Mouse (Mus musculus): ENCODE data around the gene Ccdc188.

Gene Ccdc188

DNA sequence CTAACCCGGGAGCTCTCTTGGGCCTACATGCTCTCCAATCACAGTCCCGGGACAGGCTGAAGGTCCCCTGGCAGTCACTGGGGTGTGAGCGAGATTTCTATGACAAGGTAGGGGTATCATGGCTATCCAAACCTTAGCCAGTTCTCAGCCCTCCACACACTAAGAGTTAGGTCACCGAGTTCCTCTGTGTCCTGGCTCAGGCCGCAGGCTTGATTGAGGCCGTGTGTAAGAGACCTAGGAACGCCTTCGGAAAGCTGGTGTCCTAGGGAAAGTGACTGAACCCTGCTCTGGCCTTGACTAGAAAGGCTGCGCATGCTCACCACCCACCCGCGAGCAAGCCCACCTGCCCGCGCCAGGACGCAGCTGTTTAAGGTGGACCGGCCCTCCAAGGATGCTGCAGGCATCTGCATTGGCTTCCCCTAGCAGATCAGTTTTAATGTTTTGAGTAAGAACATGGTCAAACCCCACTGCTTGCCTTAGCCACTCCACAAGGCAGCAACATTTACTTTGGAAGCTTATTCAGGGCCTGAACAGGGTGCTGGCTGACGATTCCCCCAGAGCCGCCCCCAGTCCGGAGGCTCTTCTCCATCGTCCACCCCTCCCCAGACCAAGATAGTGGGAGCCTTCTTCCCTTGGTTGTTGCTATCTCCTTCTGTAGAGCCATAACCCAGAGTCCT, 17.8 kb downstream of the Ccdc188 start:
- peak; percentile 67 for DNase-seq (ENCODE audit: low spot score)

DNA sequence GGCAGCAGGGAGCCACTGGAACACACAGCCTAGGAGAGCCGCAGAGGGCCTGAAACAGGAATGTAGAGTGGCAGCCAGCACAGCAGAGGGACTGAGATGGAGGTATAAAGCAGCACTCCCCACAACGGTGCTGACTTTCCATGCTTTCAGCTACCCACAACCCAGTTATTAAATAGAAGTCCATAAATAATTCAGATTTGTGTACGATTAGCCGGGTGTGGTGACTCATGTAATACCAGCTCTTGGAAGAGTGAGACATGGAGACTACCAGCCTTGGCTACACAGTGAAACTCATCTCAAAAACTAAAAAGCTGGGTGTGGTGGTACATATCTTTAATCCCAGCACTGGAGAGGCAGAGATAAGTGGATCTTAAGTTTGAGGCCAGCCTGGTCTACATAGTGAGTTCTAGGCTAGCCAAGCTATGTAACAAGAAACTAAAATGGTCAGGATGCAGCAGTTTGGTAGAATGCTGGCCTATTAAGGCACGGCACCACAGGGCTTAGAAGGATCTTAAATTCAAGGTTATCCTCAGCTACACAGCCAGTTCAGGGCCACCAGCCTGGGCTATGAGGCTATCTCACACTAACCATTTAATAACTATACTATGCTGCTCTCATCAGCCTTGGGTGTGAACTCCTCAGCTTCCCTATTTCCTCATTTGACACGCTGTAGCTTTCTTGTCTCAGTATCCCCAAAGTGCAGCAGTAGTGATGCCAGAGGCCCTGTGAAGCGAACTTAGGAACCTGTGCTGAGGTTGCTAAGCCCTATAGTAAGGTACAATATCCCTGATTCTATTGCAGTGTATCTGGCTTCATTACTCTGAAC, 19.2 kb downstream of the Ccdc188 start:
- peak; percentile 31 for DNase-seq (ENCODE audit: low spot score)

DNA sequence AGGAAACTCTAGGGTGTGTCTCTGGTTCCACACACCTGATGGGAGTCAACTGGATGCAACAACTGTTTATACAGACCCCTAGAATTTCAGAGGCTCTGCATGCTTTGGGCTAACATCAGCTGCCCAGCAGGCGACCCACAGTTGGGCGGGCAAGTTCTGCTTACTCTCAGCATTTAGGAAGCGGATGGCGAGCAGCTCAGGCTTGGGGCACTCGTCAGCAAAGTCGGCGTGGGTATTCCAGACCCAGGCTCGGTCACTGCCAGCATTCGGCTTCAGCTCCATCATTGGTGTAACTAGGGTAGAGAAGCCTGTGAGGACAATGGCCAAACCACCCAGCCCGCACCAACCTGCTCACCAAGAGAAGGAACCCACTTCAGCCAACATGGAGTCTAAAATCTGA, 23.9 kb downstream of the Ccdc188 start:
- DNase-seq (ENCODE audit: low spot score) = no peak

DNA sequence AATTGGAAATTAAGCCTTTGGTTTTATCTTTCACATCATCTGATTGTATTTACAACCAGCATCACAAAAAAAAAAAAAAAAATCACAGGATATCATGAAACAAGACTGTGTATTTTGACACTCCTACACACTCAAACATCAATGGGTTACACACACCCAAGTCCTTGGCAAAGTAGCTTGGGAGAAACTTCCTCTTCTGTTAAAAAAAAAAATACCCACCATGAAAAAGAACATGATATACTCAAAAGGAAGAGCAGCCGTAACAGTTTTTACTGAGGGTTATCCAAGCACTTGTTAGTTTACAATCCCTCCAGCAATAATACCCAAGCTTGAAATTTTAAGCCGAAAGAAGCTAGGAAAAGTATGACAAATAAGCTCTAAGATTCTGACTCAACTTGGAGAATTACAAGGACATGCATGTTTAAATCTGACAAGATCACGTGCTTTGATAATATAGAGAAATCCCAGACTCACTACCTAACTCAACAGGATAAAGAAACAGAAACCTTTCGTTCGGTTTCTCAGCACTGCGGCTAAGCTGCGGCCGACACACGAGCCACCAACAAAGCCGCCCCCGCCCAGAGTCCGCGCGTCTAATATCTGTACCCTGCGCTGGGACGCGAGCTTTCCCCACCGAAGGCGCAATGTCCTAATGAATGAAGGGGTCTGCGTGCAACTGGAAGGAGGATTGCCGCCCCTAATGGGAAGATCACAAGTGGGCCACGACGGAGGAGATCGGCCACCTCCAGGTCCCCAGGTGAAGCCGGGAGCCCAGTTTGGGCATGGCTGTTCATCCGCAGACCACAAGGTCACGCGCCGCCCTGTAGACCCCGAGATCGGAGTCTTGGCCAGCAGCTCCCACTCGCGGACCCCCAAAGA, 30.1 kb downstream of the Ccdc188 start:
- DNase-seq (ENCODE audit: low spot score) = peak; percentile 55

DNA sequence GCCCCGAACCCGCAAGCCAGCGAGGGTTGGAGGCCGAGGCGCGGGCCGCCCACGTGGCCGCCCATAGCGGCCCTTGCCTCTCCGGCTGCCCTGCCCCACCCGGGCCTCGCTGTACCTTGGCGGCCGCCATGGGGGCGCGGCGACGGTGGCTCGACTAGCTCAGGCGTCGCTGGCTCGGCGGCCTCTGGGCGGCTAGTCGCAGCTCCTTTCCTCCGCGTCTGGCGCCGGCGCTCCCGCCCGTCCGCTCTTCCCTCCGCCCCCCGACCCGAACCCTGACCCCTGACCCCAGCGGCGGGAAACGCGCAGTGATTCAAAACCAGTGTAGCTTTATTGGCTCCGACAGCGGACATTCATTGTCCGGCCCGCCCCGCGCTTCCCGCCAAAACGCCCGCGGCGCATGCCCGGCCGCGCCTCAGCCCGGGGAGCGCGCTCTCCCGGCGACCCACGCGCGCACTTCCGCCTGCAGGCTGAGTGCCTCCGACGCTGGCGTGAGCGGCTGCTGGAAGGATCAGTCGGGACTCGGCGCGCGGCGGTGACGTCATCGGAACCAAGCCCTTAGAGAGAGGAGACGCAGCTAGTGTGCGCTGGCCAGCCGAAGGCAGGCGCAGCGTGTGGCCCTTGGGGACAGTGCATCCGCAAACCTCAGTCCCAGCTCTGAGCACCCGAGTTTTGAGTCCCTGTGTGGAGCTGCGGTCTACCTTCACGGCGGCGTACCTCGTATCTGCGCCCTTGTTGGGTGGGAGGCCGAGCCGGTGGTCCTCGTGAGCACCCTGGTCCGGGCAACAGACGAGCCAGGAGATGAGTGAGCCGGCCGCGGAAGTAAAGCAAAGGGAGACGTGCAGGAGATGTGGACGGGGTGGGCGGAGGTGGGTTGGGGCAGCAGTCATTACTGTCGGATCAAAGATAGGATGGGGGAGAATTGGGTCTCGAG, 31.0 kb downstream of the Ccdc188 start, which contains the start of the genes Trmt2a and Ranbp1:
Gene Trmt2a, plus strand, starts transcription at position 247 of the 931 bp plus-strand sequence.
Gene Ranbp1, minus strand, starts transcription at position 300 of the 931 bp plus-strand sequence.
- peak; percentile 98 for DNase-seq (ENCODE audit: low spot score)

DNA sequence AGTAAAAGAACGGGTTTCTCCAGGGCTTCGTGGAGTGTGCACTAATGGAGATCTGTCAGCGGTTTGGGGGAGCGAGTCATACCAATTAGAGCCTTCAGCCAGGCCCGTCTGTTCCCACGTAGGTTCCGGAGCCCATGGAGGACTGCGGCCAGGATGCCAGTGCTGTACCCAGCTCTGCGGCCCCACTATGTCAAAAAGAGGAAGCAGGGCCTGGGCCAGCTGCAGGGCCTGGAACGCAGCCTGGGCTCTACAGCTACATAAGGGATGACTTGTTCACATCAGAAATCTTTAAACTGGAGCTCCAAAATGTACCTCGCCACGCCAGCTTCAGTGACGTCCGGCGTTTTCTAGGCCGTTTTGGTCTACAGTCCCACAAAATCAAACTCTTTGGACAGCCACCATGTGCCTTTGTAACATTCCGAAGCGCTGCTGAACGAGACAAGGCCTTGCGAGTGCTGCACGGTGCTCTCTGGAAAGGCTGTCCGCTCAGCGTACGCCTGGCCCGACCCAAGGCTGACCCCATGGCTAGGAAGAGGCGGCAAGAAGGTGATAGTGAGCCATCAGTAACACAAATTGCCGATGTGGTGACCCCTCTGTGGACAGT, 31.8 kb downstream of the Ccdc188 start:
- peak; percentile 49 for DNase-seq (ENCODE audit: low spot score)

DNA sequence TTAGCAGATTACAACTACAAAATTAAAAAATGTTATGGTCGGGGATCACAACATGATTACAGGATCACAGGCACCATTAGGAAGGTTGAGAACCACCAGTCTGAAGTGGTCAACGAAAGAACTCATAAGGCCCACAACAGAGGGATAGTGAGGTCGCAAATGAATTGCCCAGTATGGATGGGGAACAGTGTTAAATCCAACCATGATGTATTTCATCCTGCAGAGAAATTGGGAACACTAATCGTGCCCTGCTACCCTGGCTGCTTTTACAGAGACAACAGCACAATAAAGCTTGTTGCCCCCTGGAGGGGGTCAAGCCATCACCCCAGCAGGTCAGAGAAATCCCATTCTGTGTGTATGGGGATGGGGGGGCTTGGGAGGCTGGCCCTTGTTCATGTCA, 32.6 kb downstream of the Ccdc188 start:
- DNase-seq (ENCODE audit: low spot score) = no peak

DNA sequence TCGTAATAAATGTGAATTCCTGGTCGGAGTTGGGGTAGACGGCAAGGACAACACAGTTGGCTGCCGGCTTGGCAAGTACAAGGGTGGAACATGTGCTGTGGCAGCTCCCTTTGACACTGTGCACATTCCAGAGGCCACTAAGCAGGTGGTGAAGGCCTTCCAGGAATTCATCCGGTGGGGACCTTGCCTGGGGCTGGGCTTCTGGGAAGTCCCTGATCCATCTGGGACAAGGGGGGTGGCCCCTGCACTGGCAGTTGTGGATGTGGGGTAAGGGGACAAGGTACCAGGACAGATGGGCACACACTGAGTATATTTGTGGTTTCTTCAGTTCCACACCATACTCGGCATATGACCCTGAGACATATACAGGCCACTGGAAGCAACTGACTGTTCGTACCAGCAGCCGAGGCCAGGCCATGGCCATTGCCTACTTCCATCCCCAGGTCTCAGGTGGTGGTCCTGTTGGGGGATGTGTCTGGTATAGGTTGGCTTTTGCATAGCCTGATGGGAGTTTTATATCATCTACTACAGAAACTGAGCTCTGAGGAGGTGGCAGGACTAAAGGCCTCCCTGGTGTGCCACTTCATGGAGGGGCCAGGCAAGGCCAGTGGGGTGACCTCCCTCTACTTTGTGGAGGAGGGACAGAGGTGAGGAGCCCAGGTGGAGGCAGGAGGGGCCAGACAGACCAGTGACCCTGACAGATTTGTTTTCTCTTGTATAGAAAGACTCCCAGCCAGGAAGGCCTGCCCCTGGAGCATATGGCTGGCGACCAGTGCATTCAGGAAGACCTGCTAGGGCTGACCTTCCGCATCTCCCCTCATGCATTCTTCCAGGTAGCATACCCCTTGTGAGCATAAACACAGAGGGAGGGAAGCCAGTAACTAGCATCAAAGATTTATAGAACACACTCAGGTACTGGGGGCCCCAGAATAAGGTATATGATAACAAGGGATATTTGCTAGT, 33.4 kb downstream of the Ccdc188 start:
- no peak for DNase-seq (ENCODE audit: low spot score)

DNA sequence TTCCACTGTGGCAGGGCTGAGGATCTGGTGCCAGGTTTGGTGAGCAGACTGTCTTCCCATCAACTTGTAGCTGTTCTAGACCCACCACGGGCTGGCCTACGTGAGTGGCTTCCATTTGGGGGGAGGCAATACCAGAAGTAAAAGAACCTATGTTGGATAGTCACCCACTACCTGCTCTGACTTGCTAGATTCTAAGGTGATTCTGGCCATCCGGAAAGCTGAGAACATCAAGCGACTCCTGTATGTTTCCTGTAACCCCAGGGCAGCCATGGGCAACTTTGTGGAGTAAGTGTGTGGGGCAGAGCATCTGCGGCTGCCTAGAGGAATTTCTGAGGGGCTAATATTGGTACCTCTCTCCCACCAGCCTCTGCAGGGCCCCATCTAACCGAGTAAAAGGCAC, 35.1 kb downstream of the Ccdc188 start:
- no peak for DNase-seq (ENCODE audit: low spot score)

DNA sequence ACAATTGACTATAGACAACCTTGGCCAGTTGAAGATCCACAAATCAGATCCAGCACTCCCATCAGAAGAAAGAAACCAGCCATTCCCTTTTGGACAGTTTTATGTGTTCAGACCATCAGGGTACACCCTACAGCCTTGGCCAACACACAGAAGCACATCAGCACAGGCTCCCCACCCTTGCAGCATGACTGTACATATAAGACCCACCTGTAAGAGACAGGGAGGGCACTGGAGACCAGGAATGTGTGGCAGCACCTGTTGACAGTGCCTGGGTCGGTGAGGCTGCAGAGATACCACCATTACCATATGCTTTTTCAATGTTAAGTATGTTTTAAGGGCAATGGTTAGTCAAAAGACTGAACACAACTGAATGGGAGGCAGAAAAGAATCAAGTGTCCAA, 36.2 kb downstream of the Ccdc188 start:
- DNase-seq (ENCODE audit: low spot score) = no peak

DNA sequence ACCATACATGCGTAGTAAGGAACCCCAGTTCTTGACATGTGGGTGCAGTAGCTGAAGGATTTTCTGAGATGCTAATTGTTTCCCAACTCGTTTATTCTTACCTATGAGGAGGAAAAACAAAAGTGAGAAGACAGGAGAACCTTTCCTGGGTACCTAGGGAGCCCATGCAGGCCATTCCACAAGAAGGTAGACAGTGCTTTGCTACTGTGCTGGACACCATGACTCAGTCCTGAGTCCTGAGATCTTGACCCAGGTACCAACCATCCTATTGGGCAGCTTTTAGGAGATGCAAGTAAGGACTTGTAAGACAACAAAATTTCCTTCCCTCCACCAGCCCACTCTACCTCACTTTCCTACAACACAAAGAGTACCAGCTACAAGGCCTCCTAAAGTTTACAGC, 40.5 kb downstream of the Ccdc188 start, which contains the start of gene Gm49776:
Gene Gm49776, minus strand, starts transcription at position 101 of the 400 bp plus-strand sequence.
- DNase-seq (ENCODE audit: low spot score) = no peak

DNA sequence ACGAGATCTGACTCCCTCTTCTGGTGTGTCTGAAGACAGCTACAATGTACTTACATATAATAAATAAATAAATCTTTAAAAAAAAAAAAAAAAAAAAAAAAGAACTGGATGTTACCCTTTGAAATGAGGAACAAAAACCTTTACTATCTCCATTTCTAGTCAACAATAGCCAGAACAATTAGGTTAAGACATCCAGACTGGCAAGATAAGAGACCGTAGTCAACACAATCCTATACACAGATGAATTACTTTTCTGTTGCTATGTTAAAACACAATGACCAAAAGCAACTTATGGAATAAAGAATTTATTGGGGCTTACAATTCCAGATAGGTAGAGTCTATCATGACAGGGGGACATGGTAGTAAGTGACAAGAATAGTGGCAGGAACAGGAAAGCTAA, 47.3 kb downstream of the Ccdc188 start:
- no peak for DNase-seq (ENCODE audit: low spot score)

DNA sequence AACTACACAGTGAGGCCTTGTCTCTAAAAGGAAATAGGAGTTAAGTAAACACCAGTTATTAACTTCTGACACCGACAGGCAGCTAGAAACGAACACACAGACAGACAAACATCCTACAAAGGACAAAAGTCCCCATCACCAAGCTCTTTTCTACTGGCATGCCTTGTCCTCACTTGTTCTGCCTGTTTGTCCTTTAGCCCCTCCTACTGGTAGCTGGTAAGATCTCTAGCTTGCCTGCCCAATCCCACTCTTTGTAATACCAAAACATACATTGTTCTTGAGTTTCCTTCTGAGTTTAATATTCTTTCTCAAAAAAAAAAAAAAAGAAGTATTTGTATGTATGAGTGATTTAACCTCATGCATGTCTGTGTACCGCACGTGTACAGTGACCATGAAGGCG, 50.5 kb downstream of the Ccdc188 start:
- peak; percentile 45 for DNase-seq (ENCODE audit: low spot score)

Data from MN1 (cell line).